Mouse (Mus musculus): ENCODE data around the gene Prss16.

DNA sequence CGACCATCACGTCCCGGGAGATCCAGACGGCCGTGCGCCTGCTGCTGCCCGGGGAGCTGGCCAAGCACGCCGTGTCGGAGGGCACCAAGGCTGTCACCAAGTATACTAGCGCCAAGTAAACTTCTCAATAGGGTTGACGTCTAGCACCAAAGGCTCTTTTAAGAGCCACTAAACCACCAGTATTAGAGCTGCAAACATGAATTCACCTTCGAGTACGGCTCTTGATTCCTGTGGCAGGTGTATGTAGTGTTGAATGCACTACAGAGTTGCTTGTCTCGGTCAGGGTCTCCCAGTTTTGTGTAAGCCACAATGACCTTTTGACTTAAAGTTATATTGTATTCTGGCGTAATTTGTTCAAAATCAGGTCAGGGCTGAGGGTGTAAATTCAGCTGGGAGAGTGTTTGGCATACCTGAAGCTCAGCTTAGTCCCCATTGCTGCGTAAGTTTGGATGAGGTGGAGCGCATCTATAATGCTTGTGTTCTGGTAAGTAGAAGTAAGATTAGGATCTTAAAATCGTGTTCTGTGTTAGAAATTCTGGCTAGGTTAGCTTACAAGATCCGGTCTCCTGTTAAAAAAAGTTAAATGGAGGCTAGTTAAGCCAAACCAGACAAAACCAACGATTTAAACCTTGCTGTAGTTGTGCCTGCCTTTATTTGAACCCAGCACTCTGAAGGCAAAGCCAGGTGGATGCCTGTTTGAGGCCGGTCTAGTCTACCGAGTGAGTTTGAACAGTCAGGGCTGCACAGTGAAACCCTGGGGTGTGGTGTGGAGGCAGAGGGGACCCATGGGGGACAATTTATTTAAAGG, 26.8 kb upstream of the Prss16 start:
- TF ChIP-seq POLR2A (IDR thresholded peaks at IDR 0.05; ENCODE audit: control insufficient read depth, low read depth, low read length) (no peak), CTCF (IDR thresholded peaks at IDR 0.05; ENCODE audit: control insufficient read depth, insufficient read depth, insufficient replicate concordance, low read depth, low read length) (no peak)
